In the genomic region with DNA sequence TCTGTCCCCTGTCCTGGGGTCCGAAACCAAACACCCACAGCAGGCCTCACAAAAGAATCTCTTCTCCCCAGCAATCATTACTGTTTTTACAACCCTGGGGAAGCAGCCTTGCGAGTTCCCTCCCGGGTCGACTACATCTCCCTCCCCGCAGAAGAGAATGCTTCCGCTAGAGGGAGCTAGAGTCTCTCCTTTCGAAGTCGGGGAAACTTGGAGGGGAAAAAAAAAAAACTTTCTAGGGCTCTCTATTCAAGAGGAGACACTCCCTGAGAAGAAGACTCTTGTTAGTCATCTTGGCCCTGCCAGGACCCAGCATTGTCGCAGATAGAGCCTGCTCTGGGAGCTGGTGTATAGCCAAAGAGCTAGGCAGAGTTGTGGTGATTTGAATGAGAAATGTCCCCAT, we compare ENCODE assay signal across 9 mouse cellular contexts. TPM values are rescaled to one million over a fixed set of nuclear protein-coding genes. Genes with fewer than 3 reads are reported as not detected.
DNase-seq lines count a peak whose midpoint lies in the region; ATAC-seq and TF ChIP-seq lines count a peak whose summit lies in the region.
"Had no signal": no experiment of that assay in that cellular context is flagged by ENCODE, and none has a peak within 500 bp of the region (broad histone marks: within the 10 kb centered on the region; RNA-seq: fewer than 3 reads in every experiment).

No protein-coding gene starts in this region.

- no peaks in the 10 kb centered on the region for H3K4me1 ChIP-seq in midbrain, embryonic 12.5 days
- no peaks in the 10 kb centered on the region for H3K4me1 ChIP-seq in midbrain, embryonic 15.5 days
- no peaks in the 10 kb centered on the region for H3K4me1 ChIP-seq in hindbrain, postnatal 0 days (ENCODE audit: insufficient read depth, low read length)
- H3K4me1 ChIP-seq: embryonic facial prominence, embryonic 12.5 days had no signal

- no peaks in the 10 kb centered on the region for H3K9me3 ChIP-seq in midbrain, embryonic 12.5 days
- no peaks in the 10 kb centered on the region for H3K9me3 ChIP-seq in midbrain, embryonic 15.5 days
- no peaks in the 10 kb centered on the region for H3K9me3 ChIP-seq in hindbrain, postnatal 0 days (ENCODE audit: low read length)
- H3K9me3 ChIP-seq: embryonic facial prominence, embryonic 12.5 days had no signal

- peak; percentile 73 for TF ChIP-seq CTCF in hindbrain, postnatal 0 days (IDR thresholded peaks at IDR 0.05; ENCODE audit: low read depth)

- H3K4me3 ChIP-seq in midbrain, embryonic 12.5 days = no peak overlapping the region
- no peak overlapping the region for H3K4me3 ChIP-seq in midbrain, embryonic 15.5 days
- H3K4me3 ChIP-seq in hindbrain, postnatal 0 days (ENCODE audit: low read length) = no peak overlapping the region
- H3K4me3 ChIP-seq: embryonic facial prominence, embryonic 12.5 days had no signal

- H3K27ac ChIP-seq in midbrain, embryonic 12.5 days (replicated peaks) = no peak overlapping the region
- H3K27ac ChIP-seq in midbrain, embryonic 15.5 days = no peak overlapping the region
- no peak overlapping the region for H3K27ac ChIP-seq in hindbrain, postnatal 0 days
- H3K27ac ChIP-seq: embryonic facial prominence, embryonic 12.5 days had no signal

- H3K9ac ChIP-seq in midbrain, embryonic 12.5 days (replicated peaks) = no peak overlapping the region
- H3K9ac ChIP-seq in midbrain, embryonic 15.5 days = no peak overlapping the region
- H3K9ac ChIP-seq in hindbrain, postnatal 0 days (replicated peaks; ENCODE audit: low read length) = no peak overlapping the region
- H3K9ac ChIP-seq: embryonic facial prominence, embryonic 12.5 days had no signal

- DNase-seq in frontal cortex, postnatal 10 days (ENCODE audit: low spot score in 2 of 2) = no peak
- peak; percentile 40 to 76 for DNase-seq in adrenal gland, postnatal 36 days
- peak; percentile 89 for DNase-seq in hindbrain, postnatal 0 days (ENCODE audit: low spot score)
- peak; percentile 88 for DNase-seq in mesoderm, embryonic 11.5 days (ENCODE audit: low read depth, low spot score)
- DNase-seq in ovary, postnatal 14 days (ENCODE audit: low spot score) = no peak

- peak; percentile 52; the same call in 1 of the 2 replicates for ATAC-seq in frontal cortex, adult (ENCODE audit: low TSS enrichment)
- ATAC-seq in midbrain, embryonic 12.5 days (ENCODE audit: low FRiP score, low read depth) = no peak
- ATAC-seq in midbrain, embryonic 15.5 days (replicated peaks) = no peak
- ATAC-seq in hindbrain, postnatal 0 days = no peak

- peaks cover 97% of the 10 kb centered on the region for H3K27me3 ChIP-seq in midbrain, embryonic 12.5 days
- H3K27me3 ChIP-seq in midbrain, embryonic 15.5 days (replicated peaks) = peaks cover 94% of the 10 kb centered on the region
- H3K27me3 ChIP-seq in hindbrain, postnatal 0 days (ENCODE audit: insufficient read depth, low read length) = peaks cover 91% of the 10 kb centered on the region

- no peaks in the 10 kb centered on the region for H3K36me3 ChIP-seq in midbrain, embryonic 12.5 days
- H3K36me3 ChIP-seq in midbrain, embryonic 15.5 days (replicated peaks) = no peaks in the 10 kb centered on the region
- no peaks in the 10 kb centered on the region for H3K36me3 ChIP-seq in hindbrain, postnatal 0 days (ENCODE audit: insufficient read depth, low read length)
- H3K36me3 ChIP-seq: embryonic facial prominence, embryonic 12.5 days had no signal

- H3K4me2 ChIP-seq in midbrain, embryonic 12.5 days (replicated peaks) = peak overlapping the region; percentile 4; the same call in 1 of the 2 replicates
- H3K4me2 ChIP-seq in midbrain, embryonic 15.5 days = no peak overlapping the region
- H3K4me2 ChIP-seq in hindbrain, postnatal 0 days (ENCODE audit: low read depth, low read length) = no peak overlapping the region
- H3K4me2 ChIP-seq: embryonic facial prominence, embryonic 12.5 days had no signal

- 0% methylated on average over 9 of the region's 9 CpGs for WGBS in midbrain, embryonic 12.5 days
- under 1% methylated on average over 9 of the region's 9 CpGs for WGBS in midbrain, embryonic 15.5 days
- 0% methylated on average over 9 of the region's 9 CpGs for WGBS in hindbrain, postnatal 0 days

RNA-seq across cellular contexts. Expression of a gene that starts 16.2 kb away (rescaled TPM):
- not detected in 2 replicates for polyA plus RNA-seq in midbrain, embryonic 12.5 days (2016; fragmentation: Nextera tagmentation; extraction: Ambion mirVana)
- not detected in 2 replicates for polyA plus RNA-seq in midbrain, embryonic 15.5 days (2015; fragmentation: Nextera tagmentation; extraction: Ambion mirVana)
- under 1 TPM in 1 of 2 experiments, not detected in 1; 0.20 TPM for total RNA-seq in adrenal gland, postnatal 36 days (2021)
- total RNA-seq in hindbrain, postnatal 0 days (2014; rRNA removed) = not detected in 2 replicates
- not detected in 2 replicates for polyA plus RNA-seq in hindbrain, postnatal 0 days (2015; fragmentation: Nextera tagmentation; extraction: Ambion mirVana)
- polyA plus RNA-seq: embryonic facial prominence, embryonic 12.5 days had no signal

RNA-seq across cellular contexts. Expression of a gene that starts 17.2 kb away (rescaled TPM):
- 0.42 and 0.68 TPM in 2 replicates for polyA plus RNA-seq in midbrain, embryonic 12.5 days (2016; fragmentation: Nextera tagmentation; extraction: Ambion mirVana)
- 0.18 and 0.23 TPM in 2 replicates for polyA plus RNA-seq in midbrain, embryonic 15.5 days (2015; fragmentation: Nextera tagmentation; extraction: Ambion mirVana)
- not detected for total RNA-seq in adrenal gland, postnatal 36 days (2021)
- not detected in 2 replicates for total RNA-seq in hindbrain, postnatal 0 days (2014; rRNA removed)
- polyA plus RNA-seq in hindbrain, postnatal 0 days (2015; fragmentation: Nextera tagmentation; extraction: Ambion mirVana) = not detected in 2 replicates

RNA-seq across cellular contexts. Expression of a gene that starts 37.8 kb away (rescaled TPM):
- polyA plus RNA-seq in midbrain, embryonic 12.5 days (2016; fragmentation: Nextera tagmentation; extraction: Ambion mirVana) = not detected in 2 replicates
- not detected in 2 replicates for polyA plus RNA-seq in midbrain, embryonic 15.5 days (2015; fragmentation: Nextera tagmentation; extraction: Ambion mirVana)
- total RNA-seq in adrenal gland, postnatal 36 days (2021) = not detected
- total RNA-seq in hindbrain, postnatal 0 days (2014; rRNA removed) = 0.05 and 0.11 TPM in 2 replicates
- 0.09 TPM in 1 of 2 replicates, not detected in the other for polyA plus RNA-seq in hindbrain, postnatal 0 days (2015; fragmentation: Nextera tagmentation; extraction: Ambion mirVana)
- polyA plus RNA-seq: embryonic facial prominence, embryonic 12.5 days had no signal

RNA-seq across cellular contexts. Expression of a gene that starts 49.0 kb away (rescaled TPM):
- not detected in 2 replicates for polyA plus RNA-seq in midbrain, embryonic 12.5 days (2016; fragmentation: Nextera tagmentation; extraction: Ambion mirVana)
- not detected in 2 replicates for polyA plus RNA-seq in midbrain, embryonic 15.5 days (2015; fragmentation: Nextera tagmentation; extraction: Ambion mirVana)
- total RNA-seq in adrenal gland, postnatal 36 days (2021) = not detected
- total RNA-seq in hindbrain, postnatal 0 days (2014; rRNA removed) = not detected in 2 replicates
- not detected in 2 replicates for polyA plus RNA-seq in hindbrain, postnatal 0 days (2015; fragmentation: Nextera tagmentation; extraction: Ambion mirVana)

Comparison
In these comparisons a context has a peak if more than half of its experiments do, and no peak if none do; other contexts are left out.
1. DNase-seq: peak in adrenal gland, postnatal 36 days (2 of 2), hindbrain, postnatal 0 days (single experiment) and mesoderm, embryonic 11.5 days (single experiment); none in frontal cortex, postnatal 10 days (0 of 2) and ovary, postnatal 14 days (single experiment).